Comparison of ENCODE assay signal across 23 mouse cellular contexts in genomic region chr10:26544796-26545195, GRCm38 (mm10).
DNase-seq lines count a peak whose midpoint lies in the region; TF ChIP-seq lines count a peak whose summit lies in the region.
"Had no signal": no experiment of that assay in that cellular context is flagged by ENCODE, and none has a peak within 500 bp of the region (broad histone marks: within the 10 kb centered on the region; RNA-seq: fewer than 3 reads in every experiment).

No protein-coding gene starts in this region.

- DNase-seq in 3134 (ENCODE audit: extremely low read depth, insufficient read length, low spot score) (peak; percentile 52), ZHBTc4 (ENCODE audit: low read depth, low spot score) (peak; percentile 2)
- peak; percentile 5 for DNase-seq in CD4-positive helper T cell, adult 2 months (ENCODE audit: low read depth, low spot score)
- DNase-seq in fibroblast of lung, adult 2 months (ENCODE audit: low read depth): peak; percentile 78
- no peak for DNase-seq in gastrocnemius, adult 2 months
- no peak for DNase-seq in thymus, postnatal 25 days
- DNase-seq in hindbrain, embryonic 10.5 days (ENCODE audit: low spot score): no peak
- DNase-seq: cerebellum, adult 11-12 months; cerebellum, postnatal 14 days; embryo, embryonic 11 days; heart, adult 11 months; heart, postnatal 4 days; kidney, adult 9 months; kidney, postnatal 25 days; liver, postnatal 0 days; lung, postnatal 14 days had no signal

- no peaks in the 10 kb centered on the region for H3K36me3 ChIP-seq in hindbrain, embryonic 10.5 days
- H3K36me3 ChIP-seq: embryonic facial prominence, embryonic 15.5 days; forebrain, embryonic 10.5 days; heart, embryonic 13.5 days; limb, embryonic 10.5 days; midbrain, embryonic 15.5 days; neural tube, embryonic 15.5 days had no signal

- H3K4me1 ChIP-seq in hindbrain, embryonic 10.5 days (replicated peaks): no peaks in the 10 kb centered on the region
- H3K4me1 ChIP-seq: embryonic facial prominence, embryonic 15.5 days; forebrain, embryonic 10.5 days; heart, embryonic 13.5 days; limb, embryonic 10.5 days; midbrain, embryonic 15.5 days; neural tube, embryonic 15.5 days had no signal

- no peaks in the 10 kb centered on the region for H3K9me3 ChIP-seq in hindbrain, embryonic 10.5 days
- H3K9me3 ChIP-seq: embryonic facial prominence, embryonic 15.5 days; forebrain, embryonic 10.5 days; heart, embryonic 13.5 days; limb, embryonic 10.5 days; midbrain, embryonic 15.5 days; neural tube, embryonic 15.5 days had no signal

- no peak overlapping the region for H3K27ac ChIP-seq in gastrocnemius, adult 2 months
- H3K27ac ChIP-seq in hindbrain, embryonic 10.5 days: no peak overlapping the region
- H3K27ac ChIP-seq: embryonic facial prominence, embryonic 15.5 days; forebrain, embryonic 10.5 days; heart, embryonic 13.5 days; hindbrain, postnatal 0 days; limb, embryonic 10.5 days; midbrain, embryonic 15.5 days; neural tube, embryonic 15.5 days had no signal

- no peak overlapping the region for H3K4me3 ChIP-seq in gastrocnemius, adult 2 months
- no peak overlapping the region for H3K4me3 ChIP-seq in hindbrain, embryonic 10.5 days
- H3K4me3 ChIP-seq: embryonic facial prominence, embryonic 15.5 days; forebrain, embryonic 10.5 days; heart, embryonic 13.5 days; limb, embryonic 10.5 days; midbrain, embryonic 15.5 days; neural tube, embryonic 15.5 days had no signal

- no peaks in the 10 kb centered on the region for H3K27me3 ChIP-seq in hindbrain, embryonic 10.5 days (ENCODE audit: insufficient read depth, poor library complexity, severe bottlenecking)
- H3K27me3 ChIP-seq: embryonic facial prominence, embryonic 15.5 days; heart, embryonic 13.5 days; midbrain, embryonic 15.5 days; neural tube, embryonic 15.5 days had no signal

- intact Hi-C loops in gastrocnemius, adult 2 months (cut with DNase I): no loop called here

- 73% methylated on average over 1 of the region's 1 CpGs for WGBS in hindbrain, embryonic 10.5 days

- no peak for TF ChIP-seq CTCF in gastrocnemius, adult 2 months (IDR thresholded peaks at IDR 0.05)

Comparison
In these comparisons a context has a peak if more than half of its experiments do, and no peak if none do; other contexts are left out.
1. DNase-seq: peak in 3134 (single experiment), CD4-positive helper T cell, adult 2 months (single experiment), ZHBTc4 (single experiment) and fibroblast of lung, adult 2 months (single experiment); none in gastrocnemius, adult 2 months (single experiment), thymus, postnatal 25 days (single experiment) and hindbrain, embryonic 10.5 days (single experiment).